Mouse (Mus musculus): Measurements from ENCODE around the gene Mb.
A peak's percentile ranks its signal among the peaks of the same experiment; 100 is the strongest.

Gene Mb

DNA sequence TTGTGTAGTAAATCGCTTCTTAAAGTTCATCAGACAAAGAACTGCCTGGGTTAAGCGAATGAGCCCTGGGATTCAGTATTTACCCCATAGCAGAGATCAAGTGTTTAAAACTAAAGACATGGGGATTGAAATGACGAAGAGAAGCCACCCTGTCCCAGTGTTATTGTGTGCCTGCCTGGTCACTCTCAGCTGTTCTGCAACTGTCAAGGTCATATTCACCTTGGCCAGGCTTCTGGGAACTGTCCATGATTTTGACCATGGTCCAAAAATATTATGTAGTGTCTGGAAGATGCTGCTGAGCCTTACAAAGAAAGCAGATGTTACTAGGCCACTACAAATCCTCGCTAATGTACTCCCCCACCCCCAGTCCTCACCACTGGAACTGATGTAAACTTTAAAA lies 70.7 kb downstream of the Mb start:
- no peak for DNase-seq (ENCODE audit: low read depth)

DNA sequence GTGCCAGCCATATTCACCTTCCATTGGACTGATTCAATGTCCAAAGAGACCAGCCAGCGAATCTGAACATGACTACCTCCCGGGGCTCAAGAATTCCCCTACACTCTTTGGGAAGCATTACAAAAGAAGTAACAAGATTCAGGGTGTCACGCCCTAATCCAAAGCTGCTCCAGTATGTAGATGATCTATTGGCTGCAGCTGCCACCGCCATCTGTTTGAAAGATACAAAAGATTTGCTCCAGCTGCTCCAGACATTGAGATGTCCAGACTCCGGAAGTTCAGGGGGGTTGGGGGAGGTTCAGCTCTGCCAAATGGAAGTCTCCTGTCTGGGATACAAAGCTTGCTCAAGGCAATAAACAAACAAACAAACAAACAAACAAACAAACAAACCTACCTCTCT lies 73.9 kb downstream of the Mb start:
- DNase-seq (ENCODE audit: low read depth), result no peak

GRCm38 (mm10) chr15:76973855-76974651 lies 76.4 kb downstream of the Mb start:
- DNase-seq (ENCODE audit: low read depth), result peak; percentile 45

GRCm38 (mm10) chr15:76973272-76973854 lies 77.1 kb downstream of the Mb start:
- DNase-seq (ENCODE audit: low read depth), result no peak

DNA sequence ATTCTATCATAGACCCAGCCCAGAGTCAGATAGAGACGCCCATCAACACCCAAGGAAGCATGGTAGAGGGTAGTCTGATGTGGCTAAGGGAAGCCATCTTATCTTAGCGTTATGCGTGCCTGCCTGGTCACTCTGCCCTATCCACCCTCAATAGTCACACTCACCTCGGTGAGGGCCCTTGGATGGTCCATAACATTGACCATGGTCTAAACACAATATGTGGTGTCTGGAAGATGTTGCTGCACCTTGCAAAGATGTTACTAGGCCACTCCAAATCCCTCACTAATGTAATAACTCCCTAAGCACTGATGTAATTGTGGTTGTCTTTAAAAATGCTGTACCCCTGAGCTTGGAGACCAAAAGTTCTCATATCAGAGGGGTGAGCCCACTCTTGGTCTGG lies 77.8 kb downstream of the Mb start:
- no peak for DNase-seq (ENCODE audit: low read depth)
